Mouse (Mus musculus) embryonic stem cell, embryonic (primary cell): ENCODE measurements around the gene Ptprcap.

ENCODE experiments used
- CTCF ChIA-PET, 4 experiments: fragments of 300-600 bp in 2 of 4; fragments of 350-600 bp in 2 of 4; sonication (Branson Sonifier 250); formaldehyde crosslinking; loops; one replicate each; lab custom pipeline; 2022; ENCODE audit warnings: inconsistent platforms in 2 of 4; lab: Charles Lee
- POLR2A ChIA-PET, 4 experiments: fragments of 300-600 bp in 2 of 4; fragments of 350-600 bp in 2 of 4; sonication (Branson Sonifier 250); formaldehyde crosslinking; loops; one replicate each; lab custom pipeline; 2022; ENCODE audit warnings: antibody characterized with exemption in 4 of 4, inconsistent platforms in 1 of 4; lab: Charles Lee

Gene Ptprcap

GRCm38 (mm10) chr19:4148819-4149218, 4.6 kb upstream of the Ptprcap start:
- CTCF ChIA-PET, result no interaction called here

GRCm38 (mm10) chr19:4149283-4149682, 4.1 kb upstream of the Ptprcap start:
- ChIA-PET POLR2A (interaction anchor here in 3 of 4 experiments (0.6 to 1.2 kb wide), 11 partner anchors 13 to 203 kb away, joined by 3 to 8 read pairs (median 4); partner anchors contain the start of genes Rps6kb2 (in 2 of the 3) and Cdk2ap2 (in 1 of the 3)), CTCF (no interaction called here)

More at GRCm38 (mm10) chr19:4148819-4149218, 4.6 kb upstream of the Ptprcap start:
- POLR2A ChIA-PET, result interaction anchor here in 3 of 4 experiments (0.6 to 1.2 kb wide), 13 partner anchors 13 to 203 kb away, joined by 3 to 8 read pairs (median 3); partner anchors contain the start of genes Rps6kb2 (in 2 of the 3) and Cdk2ap2 (in 1 of the 3)

GRCm38 (mm10) chr19:4149764-4150461, 3.5 kb upstream of the Ptprcap start:
- ChIA-PET CTCF (no interaction called here), POLR2A (interaction anchor here in 3 of 4 experiments (0.5 to 2.8 kb wide), 17 partner anchors 8 to 95 kb away, joined by 3 to 15 read pairs (median 4); partner anchors contain the start of genes Cdk2ap2 (in 2 of the 3), Ppp1ca (in 2 of the 3), Rad9a (in 2 of the 3) and Rps6kb2 (in 2 of the 3))

GRCm38 (mm10) chr19:4150567-4151487, 2.6 kb upstream of the Ptprcap start:
- CTCF ChIA-PET, result no interaction called here
- POLR2A ChIA-PET, result interaction anchor here in 3 of 4 experiments (0.5 to 2.8 kb wide), 25 partner anchors 9 to 96 kb away, joined by 3 to 15 read pairs (median 3); partner anchors contain the start of genes Ppp1ca (in 2 of the 3), Rad9a (in 2 of the 3), Rps6kb2 (in 2 of the 3) and Aip (in 1 of the 3)

GRCm38 (mm10) chr19:4151488-4151860, 1.9 kb upstream of the Ptprcap start:
- ChIA-PET CTCF (no interaction called here), POLR2A (interaction anchor here in 3 of 4 experiments (0.6 to 2.8 kb wide), 21 partner anchors 8 to 55 kb away, joined by 3 to 15 read pairs (median 4); partner anchors contain the start of genes Rps6kb2 (in 3 of the 3), Aip (in 1 of the 3) and Cdk2ap2 (in 1 of the 3))

- POLR2A ChIA-PET, result interaction anchor here in 3 of 4 experiments (0.5 to 2.8 kb wide), 18 partner anchors 8 to 315 kb away, joined by 3 to 15 read pairs (median 4); partner anchors contain the start of genes Rps6kb2 (in 3 of the 3) and Aip (in 1 of the 3)
- CTCF ChIA-PET, result interaction anchor here in 1 of 4 experiments (0.6 kb wide), 1 partner anchor 100 kb away, joined by 3 read pairs; no protein-coding TSS in a partner anchor
Observed at GRCm38 (mm10) chr19:4151898-4152297, 1.5 kb upstream of the Ptprcap start.

- POLR2A ChIA-PET, result interaction anchor here (0.5 to 4.1 kb wide), 21 partner anchors 10 to 315 kb away, joined by 3 to 17 read pairs (median 4); partner anchors contain the start of genes Rps6kb2 (in 3 of the 4), Aip (in 1 of the 4), Ppp1ca (in 1 of the 4) and Rad9a (in 1 of the 4)
- CTCF ChIA-PET, result interaction anchor here in 2 of 4 experiments (0.6 to 0.7 kb wide), 2 partner anchors 14 to 101 kb away, joined by 3 to 4 read pairs; no protein-coding TSS in a partner anchor
Observed at GRCm38 (mm10) chr19:4152445-4153231, 766 bp upstream of the Ptprcap start.

- ChIA-PET POLR2A (interaction anchor here (0.6 to 4.1 kb wide), 25 partner anchors 8 to 208 kb away, joined by 3 to 20 read pairs (median 5); partner anchors contain the start of genes Rps6kb2 (in 3 of the 4), Aip (in 1 of the 4), Cdk2ap2 (in 1 of the 4) and Gpr152 (in 1 of the 4)), CTCF (interaction anchor here (0.5 to 1.5 kb wide), 8 partner anchors 15 to 181 kb away, joined by 3 to 11 read pairs (median 4); partner anchors contain the start of gene Ppp1ca (in 1 of the 4))
Observed at GRCm38 (mm10) chr19:4154437-4155222, 1.2 kb downstream of the Ptprcap start.

- ChIA-PET CTCF (interaction anchor here in 3 of 4 experiments (0.5 to 1.5 kb wide), 6 partner anchors 14 to 182 kb away, joined by 3 to 6 read pairs (median 4); partner anchors contain the start of gene Ppp1ca (in 1 of the 3)), POLR2A (interaction anchor here (0.6 to 4.1 kb wide), 26 partner anchors 8 to 209 kb away, joined by 3 to 20 read pairs (median 4); partner anchors contain the start of genes Cdk2ap2 (in 2 of the 4), Rps6kb2 (in 2 of the 4), Aip (in 1 of the 4) and Gpr152 (in 1 of the 4))
Observed at GRCm38 (mm10) chr19:4155223-4156072, 2.0 kb downstream of the Ptprcap start.

- CTCF ChIA-PET, result interaction anchor here in 2 of 4 experiments (1.1 to 1.2 kb wide), 3 partner anchors 13 to 14 kb away, joined by 3 to 4 read pairs (median 3); no protein-coding TSS in a partner anchor
- POLR2A ChIA-PET, result interaction anchor here in 3 of 4 experiments (0.6 to 4.1 kb wide), 16 partner anchors 7 to 59 kb away, joined by 3 to 17 read pairs (median 6); partner anchors contain the start of genes Rad9a (in 2 of the 3), Aip (in 1 of the 3), Cdk2ap2 (in 1 of the 3) and Ppp1ca (in 1 of the 3)
Observed at GRCm38 (mm10) chr19:4156073-4156579, 2.7 kb downstream of the Ptprcap start.

- ChIA-PET POLR2A (interaction anchor here in 3 of 4 experiments (0.5 to 4.1 kb wide), 16 partner anchors 6 to 60 kb away, joined by 3 to 17 read pairs (median 6); partner anchors contain the start of genes Ppp1ca (in 2 of the 3), Rad9a (in 2 of the 3), Aip (in 1 of the 3) and Cdk2ap2 (in 1 of the 3)), CTCF (interaction anchor here in 2 of 4 experiments (1.1 to 1.2 kb wide), 2 partner anchors 13 kb away, joined by 3 read pairs; no protein-coding TSS in a partner anchor)
Observed at GRCm38 (mm10) chr19:4156771-4157170, 3.4 kb downstream of the Ptprcap start.

GRCm38 (mm10) chr19:4159049-4159448, 5.6 kb downstream of the Ptprcap start:
- ChIA-PET CTCF (interaction anchor here in 1 of 4 experiments (1.1 to 1.2 kb wide), 2 partner anchors 11 to 34 kb away, joined by 3 to 4 read pairs; partner anchors contain the start of gene Aip), POLR2A (interaction anchor here (0.5 to 1.6 kb wide), 7 partner anchors 8 to 104 kb away, joined by 3 to 4 read pairs (median 4); partner anchors contain the start of gene Rad9a (in 1 of the 4))

- POLR2A ChIA-PET, result interaction anchor here in 3 of 4 experiments (0.5 to 4.8 kb wide), 61 partner anchors 8 to 455 kb away, joined by 3 to 27 read pairs (median 4); partner anchors contain the start of genes Cdk2ap2 (in 3 of the 3), Ppp1ca (in 3 of the 3), Ptprcap (in 3 of the 3) and Aip (in 2 of the 3)
Observed at GRCm38 (mm10) chr19:4162646-4163542, 9.5 kb downstream of the Ptprcap start, which contains the start of gene Rps6kb2. TSS of gene Rps6kb2 (minus strand) at chr19:4163354.

More at GRCm38 (mm10) chr19:4162646-4163542, 9.5 kb downstream of the Ptprcap start, which contains the start of gene Rps6kb2:
- CTCF ChIA-PET, result interaction anchor here in 2 of 4 experiments (0.6 to 1.9 kb wide), 8 partner anchors 8 to 200 kb away, joined by 3 to 7 read pairs (median 4); partner anchors contain the start of genes Ppp1ca (in 2 of the 2) and Ndufv1 (in 1 of the 2)
